Mouse (Mus musculus) megakaryocyte, adult 5-6 weeks (primary cell): ENCODE data around the gene Twist2. TPM values are rescaled to one million over a fixed set of nuclear protein-coding genes. Genes with fewer than 3 reads are reported as not detected.

Experiments
- ATAC-seq: 2 replicates; pipeline ENCODE4 v1.8.0; 2016; ENCODE audit warnings: mild to moderate bottlenecking, inconsistent platforms; ENCODE audit not compliant: poor library complexity, severe bottlenecking
- total RNA-seq, 2 experiments: library from RNA; stranded (forward) in 1 of 2; stranded (reverse) in 1 of 2; fragments of 153-499, 151-499 nt in 1 of 2; fragments of 221-1000, 200-1000 nt in 1 of 2; gene quantifications; 2 replicates each; pipeline versions ENCODE4 v1.2.3 to v1.2.4; 2015 to 2017

Gene Twist2
- not detected in 2 replicates for total RNA-seq (2015)
- total RNA-seq (2017): not detected in 2 replicates

DNA sequence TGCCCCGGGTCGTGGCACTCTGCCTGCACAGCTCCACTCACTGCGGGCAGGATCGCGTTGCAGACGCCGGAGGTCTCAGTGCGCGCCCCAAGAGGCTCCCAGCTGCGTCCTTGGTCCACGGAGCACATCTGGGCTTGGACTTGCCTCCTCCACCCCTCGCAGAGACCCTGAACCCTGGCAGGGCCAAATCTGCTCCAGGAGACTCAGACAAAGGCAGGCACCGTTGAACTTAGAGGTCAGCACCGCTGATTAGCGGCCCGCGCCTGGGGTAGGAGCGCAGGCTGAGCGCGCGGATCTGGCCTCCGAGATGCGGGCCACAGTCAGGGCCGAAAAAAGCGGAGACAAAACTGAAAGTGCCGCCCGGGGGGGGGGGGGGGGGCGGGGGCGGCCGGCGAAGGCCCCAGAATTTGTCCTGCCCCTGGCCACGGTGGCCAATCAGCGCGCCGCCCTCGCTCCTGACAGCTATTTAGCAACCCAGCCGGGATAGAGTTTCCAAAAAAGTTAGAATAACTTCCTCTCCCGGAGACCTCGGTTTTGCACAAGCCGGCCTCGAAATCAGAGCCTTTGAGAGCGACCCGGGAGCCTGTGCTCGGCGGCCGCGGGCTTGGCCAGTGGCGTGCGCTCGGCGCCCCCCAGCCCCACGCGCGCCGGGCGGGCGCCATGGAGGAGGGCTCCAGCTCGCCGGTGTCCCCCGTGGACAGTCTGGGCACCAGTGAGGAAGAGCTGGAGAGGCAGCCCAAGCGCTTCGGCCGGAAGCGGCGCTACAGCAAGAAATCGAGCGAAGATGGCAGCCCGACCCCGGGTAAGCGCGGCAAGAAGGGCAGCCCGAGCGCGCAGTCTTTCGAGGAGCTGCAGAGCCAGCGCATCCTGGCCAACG is at the start of gene Twist2:
Twist2 (plus strand) TSS at position 495 of the 877 bp plus-strand sequence.
- ATAC-seq: no peak

DNA sequence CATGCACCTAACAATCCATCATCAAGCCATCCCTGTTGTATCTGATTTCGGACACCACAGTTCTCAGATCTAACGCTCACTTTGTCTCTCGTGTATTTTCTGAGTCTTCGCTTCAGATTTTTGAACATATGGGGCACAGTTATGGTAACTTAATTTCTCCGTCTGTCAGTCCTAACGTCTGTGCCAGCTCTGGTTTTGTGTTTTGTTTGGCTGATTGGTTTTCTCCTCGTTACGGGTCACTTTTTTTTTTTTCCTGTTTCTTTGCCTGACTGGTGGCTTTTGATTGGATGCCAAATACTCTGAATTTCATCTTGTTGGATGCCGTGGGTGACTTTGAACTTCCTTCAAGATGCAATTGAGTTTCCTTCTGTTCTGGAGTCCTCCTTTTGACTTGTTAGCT is 48.3 kb upstream of the Twist2 start:
- ATAC-seq: no peak

DNA sequence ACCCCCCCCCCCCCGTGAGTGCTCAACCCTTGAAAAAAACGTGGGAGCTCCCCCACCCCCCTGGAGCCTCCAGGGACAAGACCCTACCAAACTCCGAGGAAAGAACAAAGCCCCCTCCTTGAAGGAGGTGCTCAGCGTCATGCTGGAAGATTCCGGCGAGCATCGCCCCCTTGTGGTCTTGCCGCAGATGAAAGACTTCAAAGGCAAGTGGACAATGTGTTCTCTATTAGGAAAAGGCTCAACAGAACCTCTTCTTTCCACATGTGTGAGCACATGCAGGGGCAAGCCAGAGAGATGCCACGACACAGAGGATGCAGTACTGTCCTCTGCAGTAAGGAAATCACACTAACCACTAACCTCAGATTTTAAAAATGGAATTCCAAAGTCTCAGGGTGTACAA is 46.2 kb upstream of the Twist2 start:
- no peak for ATAC-seq

- ATAC-seq: no peak
Measured at GRCm38 (mm10) chr1:91757292-91757691, 44.0 kb upstream of the Twist2 start.

DNA sequence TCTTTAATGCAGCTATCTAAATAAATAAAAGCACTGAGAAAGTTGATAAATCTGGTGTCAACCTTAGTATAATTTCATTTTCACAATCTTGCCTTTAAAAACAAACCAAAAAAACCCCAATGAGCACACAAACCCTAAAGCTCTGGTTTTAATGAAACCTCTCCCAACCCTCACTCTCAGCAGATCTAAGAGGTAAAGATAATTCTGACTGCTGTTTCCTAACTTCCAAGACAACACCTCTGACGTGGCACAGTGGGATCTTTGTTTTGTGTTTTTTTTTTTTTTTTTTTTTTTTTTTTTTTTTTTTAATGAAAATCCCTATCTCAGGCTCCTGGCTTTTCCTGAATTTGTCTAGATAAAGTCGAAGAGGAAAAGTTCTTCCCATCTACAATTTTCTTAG is 43.1 kb upstream of the Twist2 start:
- ATAC-seq: no peak

DNA sequence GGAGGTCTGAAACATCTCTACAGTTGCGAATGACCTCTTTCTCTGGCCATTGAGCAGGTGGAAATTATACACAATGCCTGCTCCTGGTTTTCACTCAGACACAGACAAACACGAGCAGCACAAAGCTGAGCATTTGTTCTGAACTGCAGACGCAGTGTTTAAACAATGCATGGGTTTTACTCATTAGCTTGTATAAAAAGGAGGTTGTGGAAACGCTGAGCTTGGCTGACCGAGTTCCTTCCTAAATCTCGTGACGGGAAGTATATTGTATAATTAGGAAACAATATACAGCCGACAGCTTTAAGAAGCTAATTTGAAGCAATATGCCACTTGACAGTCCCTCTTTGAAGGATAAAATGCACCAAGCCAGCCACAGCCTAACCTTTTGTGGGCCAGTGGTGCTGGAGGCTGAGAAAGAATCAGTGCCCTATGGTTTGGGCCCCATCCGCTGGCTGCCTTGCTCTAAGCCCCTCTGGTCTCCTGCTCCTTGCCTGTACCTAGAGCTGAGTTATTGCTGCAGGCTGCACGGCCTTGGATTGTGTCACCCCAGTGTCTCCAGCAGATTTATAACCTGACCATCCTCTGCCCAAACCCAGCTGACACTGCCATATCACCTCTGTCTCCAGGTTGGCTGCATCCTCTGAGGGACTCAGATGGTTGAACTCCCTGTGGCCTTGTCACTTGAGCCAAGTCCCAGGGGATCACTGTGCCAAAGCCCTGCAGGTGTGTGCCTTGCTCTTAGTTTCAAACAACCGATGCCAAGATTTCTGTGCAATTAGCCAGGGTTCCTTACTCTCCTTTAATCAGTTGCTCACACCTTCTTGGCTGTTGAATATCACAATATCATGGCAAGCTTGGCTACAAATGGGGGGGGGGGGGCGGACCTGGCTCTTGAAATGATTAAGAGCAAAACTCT is 42.4 kb upstream of the Twist2 start:
- ATAC-seq: no peak

GRCm38 (mm10) chr1:91760140-91760986 is 40.9 kb upstream of the Twist2 start:
- ATAC-seq: no peak

DNA sequence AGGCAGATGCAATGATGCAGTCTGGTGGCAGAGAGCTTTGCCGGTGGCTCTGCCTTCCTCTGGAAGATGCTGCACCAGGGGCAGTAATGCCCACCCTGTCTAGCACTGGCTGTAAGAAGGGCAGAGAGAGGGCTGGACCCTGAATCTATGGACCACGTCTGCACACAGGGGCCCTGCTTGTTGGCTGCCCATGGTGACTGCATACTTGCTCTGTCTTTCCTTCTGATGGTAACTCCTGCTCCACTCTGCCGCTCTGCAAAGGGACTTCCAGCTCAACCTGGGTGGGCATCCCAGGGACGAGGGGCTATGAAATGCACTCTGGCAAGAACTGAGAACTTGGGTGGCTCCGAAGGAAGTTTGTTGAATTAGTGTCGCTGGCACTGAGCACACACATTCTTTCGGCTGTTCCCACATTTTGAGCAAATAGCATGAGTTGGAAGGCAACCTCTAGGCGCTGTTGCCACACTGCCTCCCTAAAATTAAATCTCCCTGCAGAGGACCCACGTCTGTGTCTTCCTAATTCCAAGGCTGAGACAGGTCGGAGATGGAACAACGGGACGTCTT is 38.7 kb upstream of the Twist2 start:
- ATAC-seq: no peak

GRCm38 (mm10) chr1:91770221-91770624 is 31.0 kb upstream of the Twist2 start:
- no peak for ATAC-seq

DNA sequence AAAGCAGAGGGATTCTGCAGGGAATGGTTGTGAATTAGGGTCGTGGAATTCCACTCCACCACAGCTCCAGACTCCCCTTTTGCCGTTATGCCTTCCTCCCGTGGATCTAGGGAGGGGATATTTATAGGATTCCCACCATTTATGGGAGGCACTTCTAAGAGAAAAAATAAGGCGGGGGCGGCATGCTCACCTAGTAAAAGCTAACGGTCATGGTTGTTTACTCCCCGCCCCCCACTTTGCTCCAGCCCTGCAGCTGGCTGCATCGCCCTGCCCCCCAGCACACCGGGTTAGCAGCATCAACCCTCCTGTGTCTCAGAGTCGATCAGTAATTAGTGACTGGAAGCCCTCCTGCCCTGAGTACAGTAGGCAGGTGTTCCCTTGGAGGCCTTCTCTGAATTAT is 30.6 kb upstream of the Twist2 start:
- ATAC-seq: no peak

GRCm38 (mm10) chr1:91776928-91777327 is 24.3 kb upstream of the Twist2 start:
- no peak for ATAC-seq

- ATAC-seq: no peak
Measured at GRCm38 (mm10) chr1:91779819-91780218, 21.4 kb upstream of the Twist2 start.

DNA sequence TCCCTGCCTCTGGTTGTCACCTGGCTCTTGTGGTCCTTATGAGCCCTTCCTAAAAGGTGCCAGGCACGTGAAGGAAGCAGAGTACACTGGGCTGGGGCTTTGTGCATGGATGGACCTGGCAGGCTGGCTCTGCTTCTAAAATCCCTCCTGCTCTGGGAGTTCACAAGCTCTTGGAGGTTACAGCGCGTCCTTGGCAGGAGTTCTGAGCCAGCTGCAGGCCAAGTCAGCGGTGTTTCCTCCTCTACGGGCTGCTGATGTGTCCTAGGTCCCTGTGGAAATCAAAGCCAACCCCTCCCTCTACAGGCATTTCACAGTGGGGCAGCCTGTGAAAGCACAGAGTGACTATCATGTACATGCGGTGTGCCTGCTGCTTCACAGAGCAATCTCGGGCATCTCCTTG is 20.1 kb upstream of the Twist2 start:
- ATAC-seq: no peak

- no peak for ATAC-seq
Measured at GRCm38 (mm10) chr1:91784162-91784561, 17.1 kb upstream of the Twist2 start.

DNA sequence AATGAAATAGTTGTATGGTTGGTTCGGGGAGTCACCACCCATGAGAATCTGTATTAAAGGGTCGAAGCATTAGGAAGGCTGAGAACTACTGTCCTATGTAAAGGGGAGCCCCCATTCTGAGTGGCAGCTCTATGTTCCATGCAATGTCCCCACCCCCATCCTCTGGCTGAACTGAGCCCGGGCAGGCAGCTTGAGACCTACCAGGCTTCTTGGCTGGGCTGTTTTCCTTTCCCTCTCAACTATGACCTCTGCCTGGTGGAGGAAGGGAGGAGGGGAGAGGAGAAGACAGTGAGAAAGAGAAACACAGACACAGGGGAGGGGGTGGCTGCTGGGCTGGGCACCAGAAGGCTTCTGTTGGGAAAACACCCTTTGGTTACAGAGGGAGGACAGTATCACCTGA is 1.9 kb upstream of the Twist2 start:
- no peak for ATAC-seq

- no peak for ATAC-seq
Measured at GRCm38 (mm10) chr1:91800348-91800747, 913 bp upstream of the Twist2 start.

GRCm38 (mm10) chr1:91801844-91802366 is 644 bp downstream of the Twist2 start:
- ATAC-seq: no peak

GRCm38 (mm10) chr1:91802406-91803121 is 1.3 kb downstream of the Twist2 start:
- ATAC-seq: no peak

- no peak for ATAC-seq
Measured at GRCm38 (mm10) chr1:91803416-91803815, 2.2 kb downstream of the Twist2 start.

DNA sequence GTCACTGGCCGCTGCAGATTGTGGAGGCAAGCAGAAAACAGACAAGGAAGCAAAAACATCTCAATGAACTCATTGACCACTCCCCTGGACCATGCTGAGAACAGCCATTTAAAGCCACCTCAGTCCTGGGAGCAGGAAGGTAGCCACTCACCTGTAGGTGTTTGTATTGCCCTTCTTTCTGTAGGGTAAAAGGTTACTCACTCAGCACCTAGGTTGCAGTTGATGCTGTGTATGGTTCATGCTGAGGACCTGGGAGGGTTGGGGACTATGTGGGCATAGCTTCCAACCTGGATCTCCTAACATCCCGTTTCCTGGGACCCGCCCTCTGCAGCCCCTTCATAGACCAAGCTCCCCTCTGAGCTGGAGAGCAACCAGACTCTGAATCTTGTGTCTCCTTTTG is 14.8 kb downstream of the Twist2 start:
- ATAC-seq: no peak
